Mouse (Mus musculus) c-Kit-negative CD71-positive TER-119-positive erythroid progenitor cells, embryonic 14.5 days (primary cell): Measurements from ENCODE around the gene Frmd5.

Experiments
- DNase-seq: peaks from one replicate; pipeline ENCODE4 v3.0.0-alpha.2; 2013; ENCODE audit warnings: low read depth, low spot score

Frmd5 gene

GRCm38 (mm10) chr2:121761861-121762260 is 45.0 kb downstream of the Frmd5 start:
- no peak for DNase-seq

- DNase-seq, result no peak
Measured at GRCm38 (mm10) chr2:121761281-121761795, 45.5 kb downstream of the Frmd5 start.

GRCm38 (mm10) chr2:121760646-121761045 is 46.2 kb downstream of the Frmd5 start:
- no peak for DNase-seq

GRCm38 (mm10) chr2:121758258-121758657 is 48.6 kb downstream of the Frmd5 start:
- DNase-seq, result no peak

GRCm38 (mm10) chr2:121756336-121756735 is 50.6 kb downstream of the Frmd5 start:
- DNase-seq, result no peak

- no peak for DNase-seq
Measured at GRCm38 (mm10) chr2:121755056-121755455, 51.8 kb downstream of the Frmd5 start.

GRCm38 (mm10) chr2:121750121-121750520 is 56.8 kb downstream of the Frmd5 start:
- DNase-seq, result no peak

GRCm38 (mm10) chr2:121741151-121741550 is 65.7 kb downstream of the Frmd5 start:
- DNase-seq, result no peak

GRCm38 (mm10) chr2:121739410-121739809 is 67.5 kb downstream of the Frmd5 start:
- DNase-seq, result no peak

GRCm38 (mm10) chr2:121733426-121733825 is 73.5 kb downstream of the Frmd5 start:
- DNase-seq, result no peak

- DNase-seq, result no peak
Measured at GRCm38 (mm10) chr2:121730486-121730885, 76.4 kb downstream of the Frmd5 start.

GRCm38 (mm10) chr2:121728907-121729575 is 77.8 kb downstream of the Frmd5 start:
- no peak for DNase-seq

- no peak for DNase-seq
Measured at GRCm38 (mm10) chr2:121724866-121725265, 82.0 kb downstream of the Frmd5 start.

- no peak for DNase-seq
Measured at GRCm38 (mm10) chr2:121723796-121724195, 83.1 kb downstream of the Frmd5 start.

- DNase-seq, result no peak
Measured at GRCm38 (mm10) chr2:121719000-121719399, 87.9 kb downstream of the Frmd5 start.

GRCm38 (mm10) chr2:121717133-121717532 is 89.8 kb downstream of the Frmd5 start:
- no peak for DNase-seq

- no peak for DNase-seq
Measured at GRCm38 (mm10) chr2:121713567-121713966, 93.3 kb downstream of the Frmd5 start.

- no peak for DNase-seq
Measured at GRCm38 (mm10) chr2:121711748-121712384, 95.0 kb downstream of the Frmd5 start.

- no peak for DNase-seq
Measured at GRCm38 (mm10) chr2:121709096-121709495, 97.8 kb downstream of the Frmd5 start.

GRCm38 (mm10) chr2:121707461-121707860 is 99.4 kb downstream of the Frmd5 start:
- no peak for DNase-seq

- DNase-seq, result no peak
Measured at GRCm38 (mm10) chr2:121705756-121706155, 101.1 kb downstream of the Frmd5 start.

- DNase-seq, result no peak
Measured at GRCm38 (mm10) chr2:121699331-121699730, 107.6 kb downstream of the Frmd5 start.

- peak; percentile 11 for DNase-seq
Measured at GRCm38 (mm10) chr2:121695436-121695835, 111.5 kb downstream of the Frmd5 start.
